Mouse (Mus musculus): ENCODE measurements at regions not wholly inside any gene's neighbourhood (a gene's known extent, or its start where the extent isn't known, plus 50 kb on each side); places are given as distances from the start of the nearest gene placed in this dataset.

- Histone ChIP-seq H3K4me1 (replicated peaks; ENCODE audit: low read depth, low read length) (no peaks in the 10 kb centered on the region), H3K27me3 (ENCODE audit: insufficient read depth, low read length) (peaks cover 2% of the 10 kb centered on the region; the same call in 1 of the 2 replicates), H3K9me3 (ENCODE audit: low read length) (peaks cover 32% of the 10 kb centered on the region), H3K4me3 (replicated peaks; ENCODE audit: low read length) (no peak overlapping the region), H3K36me3 (ENCODE audit: insufficient read depth, low read length) (no peaks in the 10 kb centered on the region)
- TF ChIP-seq CTCF (conservative IDR thresholded peaks at IDR 0.05; ENCODE audit: low read length) (no peak), NANOG (IDR thresholded peaks at IDR 0.05; ENCODE audit: borderline replicate concordance, low read length) (no peak), POU5F1 (IDR thresholded peaks at IDR 0.05; ENCODE audit: borderline replicate concordance, low read length) (no peak)
Measured at GRCm38 (mm10) chr10:43765275-43765674, 136.3 kb downstream of the Qrsl1 start.

GRCm38 (mm10) chr10:43765829-43766486 lies 135.6 kb downstream of the Qrsl1 start:
- Histone ChIP-seq H3K9me3 (ENCODE audit: low read length) (peaks cover 32% of the 10 kb centered on the region), H3K27me3 (ENCODE audit: insufficient read depth, low read length) (peaks cover 2% of the 10 kb centered on the region; the same call in 1 of the 2 replicates), H3K4me1 (replicated peaks; ENCODE audit: low read depth, low read length) (no peaks in the 10 kb centered on the region), H3K36me3 (ENCODE audit: insufficient read depth, low read length) (no peaks in the 10 kb centered on the region), H3K4me3 (replicated peaks; ENCODE audit: low read length) (no peak overlapping the region)
- TF ChIP-seq NANOG (IDR thresholded peaks at IDR 0.05; ENCODE audit: borderline replicate concordance, low read length) = no peak
- TF ChIP-seq POU5F1 (IDR thresholded peaks at IDR 0.05; ENCODE audit: borderline replicate concordance, low read length) = no peak
- TF ChIP-seq CTCF (conservative IDR thresholded peaks at IDR 0.05; ENCODE audit: low read length) = no peak

- Histone ChIP-seq H3K9me3 (ENCODE audit: low read length) (peaks cover 29% of the 10 kb centered on the region), H3K4me1 (replicated peaks; ENCODE audit: low read depth, low read length) (no peaks in the 10 kb centered on the region), H3K27me3 (ENCODE audit: insufficient read depth, low read length) (no peaks in the 10 kb centered on the region), H3K4me3 (replicated peaks; ENCODE audit: low read length) (no peak overlapping the region), H3K36me3 (ENCODE audit: insufficient read depth, low read length) (no peaks in the 10 kb centered on the region)
- no peak for TF ChIP-seq POU5F1 (IDR thresholded peaks at IDR 0.05; ENCODE audit: borderline replicate concordance, low read length)
- TF ChIP-seq CTCF (conservative IDR thresholded peaks at IDR 0.05; ENCODE audit: low read length) = no peak
- TF ChIP-seq NANOG (IDR thresholded peaks at IDR 0.05; ENCODE audit: borderline replicate concordance, low read length) = no peak
Measured at GRCm38 (mm10) chr10:43767961-43768726, 133.4 kb downstream of the Qrsl1 start.

GRCm38 (mm10) chr10:43769026-43769425 lies 132.5 kb downstream of the Qrsl1 start:
- peaks cover 29% of the 10 kb centered on the region for H3K9me3 ChIP-seq (ENCODE audit: low read length)
- TF ChIP-seq NANOG (IDR thresholded peaks at IDR 0.05; ENCODE audit: borderline replicate concordance, low read length) (no peak), CTCF (conservative IDR thresholded peaks at IDR 0.05; ENCODE audit: low read length) (no peak), POU5F1 (IDR thresholded peaks at IDR 0.05; ENCODE audit: borderline replicate concordance, low read length) (no peak)
- no peaks in the 10 kb centered on the region for H3K27me3 ChIP-seq (ENCODE audit: insufficient read depth, low read length)
- H3K36me3 ChIP-seq (ENCODE audit: insufficient read depth, low read length) = no peaks in the 10 kb centered on the region
- H3K4me1 ChIP-seq (replicated peaks; ENCODE audit: low read depth, low read length) = no peaks in the 10 kb centered on the region
- H3K4me3 ChIP-seq (replicated peaks; ENCODE audit: low read length) = no peak overlapping the region

- H3K4me1 ChIP-seq (replicated peaks; ENCODE audit: low read depth, low read length) = no peaks in the 10 kb centered on the region
- no peak for TF ChIP-seq CTCF (conservative IDR thresholded peaks at IDR 0.05; ENCODE audit: low read length)
- TF ChIP-seq POU5F1 (IDR thresholded peaks at IDR 0.05; ENCODE audit: borderline replicate concordance, low read length) = no peak
- TF ChIP-seq NANOG (IDR thresholded peaks at IDR 0.05; ENCODE audit: borderline replicate concordance, low read length) = no peak
- peaks cover 29% of the 10 kb centered on the region for H3K9me3 ChIP-seq (ENCODE audit: low read length)
- H3K4me3 ChIP-seq (replicated peaks; ENCODE audit: low read length) = no peak overlapping the region
- H3K36me3 ChIP-seq (ENCODE audit: insufficient read depth, low read length) = no peaks in the 10 kb centered on the region
- H3K27me3 ChIP-seq (ENCODE audit: insufficient read depth, low read length) = no peaks in the 10 kb centered on the region
Measured at GRCm38 (mm10) chr10:43775807-43776206, 125.7 kb downstream of the Qrsl1 start.

- Histone ChIP-seq H3K4me1 (replicated peaks; ENCODE audit: low read depth, low read length) (no peaks in the 10 kb centered on the region), H3K4me3 (replicated peaks; ENCODE audit: low read length) (no peak overlapping the region), H3K27me3 (ENCODE audit: insufficient read depth, low read length) (no peaks in the 10 kb centered on the region), H3K36me3 (ENCODE audit: insufficient read depth, low read length) (no peaks in the 10 kb centered on the region), H3K9me3 (ENCODE audit: low read length) (peaks cover 38% of the 10 kb centered on the region)
- TF ChIP-seq NANOG (IDR thresholded peaks at IDR 0.05; ENCODE audit: borderline replicate concordance, low read length) (no peak), POU5F1 (IDR thresholded peaks at IDR 0.05; ENCODE audit: borderline replicate concordance, low read length) (no peak), CTCF (conservative IDR thresholded peaks at IDR 0.05; ENCODE audit: low read length) (no peak)
Measured at GRCm38 (mm10) chr10:43777612-43778600, 123.6 kb downstream of the Qrsl1 start.

GRCm38 (mm10) chr10:43780571-43780970 lies 121.0 kb downstream of the Qrsl1 start:
- Histone ChIP-seq H3K4me3 (replicated peaks; ENCODE audit: low read length) (no peak overlapping the region), H3K9me3 (ENCODE audit: low read length) (peaks cover 23% of the 10 kb centered on the region), H3K36me3 (ENCODE audit: insufficient read depth, low read length) (no peaks in the 10 kb centered on the region), H3K27me3 (ENCODE audit: insufficient read depth, low read length) (no peaks in the 10 kb centered on the region), H3K4me1 (replicated peaks; ENCODE audit: low read depth, low read length) (no peaks in the 10 kb centered on the region)
- TF ChIP-seq CTCF (conservative IDR thresholded peaks at IDR 0.05; ENCODE audit: low read length) (no peak), POU5F1 (IDR thresholded peaks at IDR 0.05; ENCODE audit: borderline replicate concordance, low read length) (no peak), NANOG (IDR thresholded peaks at IDR 0.05; ENCODE audit: borderline replicate concordance, low read length) (no peak)

GRCm38 (mm10) chr10:43783304-43783703 lies 118.2 kb downstream of the Qrsl1 start:
- H3K4me3 ChIP-seq (replicated peaks; ENCODE audit: low read length) = no peak overlapping the region
- TF ChIP-seq POU5F1 (IDR thresholded peaks at IDR 0.05; ENCODE audit: borderline replicate concordance, low read length) = no peak
- TF ChIP-seq CTCF (conservative IDR thresholded peaks at IDR 0.05; ENCODE audit: low read length) = no peak
- no peak for TF ChIP-seq NANOG (IDR thresholded peaks at IDR 0.05; ENCODE audit: borderline replicate concordance, low read length)
- H3K9me3 ChIP-seq (ENCODE audit: low read length) = peaks cover 17% of the 10 kb centered on the region
- H3K27me3 ChIP-seq (ENCODE audit: insufficient read depth, low read length) = no peaks in the 10 kb centered on the region
- no peaks in the 10 kb centered on the region for H3K36me3 ChIP-seq (ENCODE audit: insufficient read depth, low read length)
- no peaks in the 10 kb centered on the region for H3K4me1 ChIP-seq (replicated peaks; ENCODE audit: low read depth, low read length)

Data from E14TG2a.4 (cell line).